Mouse (Mus musculus): ENCODE data around the gene Mrvi1. TPM values are rescaled to one million over a fixed set of nuclear protein-coding genes. Genes with fewer than 3 reads are reported as not detected.
A peak's percentile ranks its signal among the peaks of the same experiment; 100 is the strongest.

Mrvi1 gene
- total and polyA plus RNA-seq, 3 experiments, result 0.11 TPM; not detected in 2

- H3K4me3 ChIP-seq (replicated peaks in 1 of 3; ENCODE audit: low read depth in 2 of 3, low read length in 2 of 3, poor library complexity in 1 of 3), result no peak overlapping the region
- TF ChIP-seq ETS1 (conservative IDR thresholded peaks at IDR 0.05; ENCODE audit: low read depth, low read length), result no peak
- TF ChIP-seq ZNF384 (IDR thresholded peaks at IDR 0.05; ENCODE audit: low read depth, low read length), result no peak
- TF ChIP-seq USF2 (conservative IDR thresholded peaks at IDR 0.05; ENCODE audit: low read depth, low read length), result no peak
- TF ChIP-seq TBP (conservative IDR thresholded peaks at IDR 0.05; ENCODE audit: low read depth, low read length), result no peak
- no peak for TF ChIP-seq POLR2AphosphoS2 (IDR thresholded peaks at IDR 0.05; ENCODE audit: low read depth, low read length)
- TF ChIP-seq MAX (IDR thresholded peaks at IDR 0.05; ENCODE audit: low read length), result no peak
- no peak for TF ChIP-seq CHD2 (IDR thresholded peaks at IDR 0.05; ENCODE audit: low read length)
- no peak overlapping the region for H3K9ac ChIP-seq (ENCODE audit: insufficient read depth, low read depth)
- H3K4me2 ChIP-seq (ENCODE audit: insufficient read depth, low read depth, poor library complexity, severe bottlenecking), result no peak overlapping the region
- in situ Hi-C loops (cut with MboI; ENCODE audit: low pct_ligation_motif_present, low pct_unique_long_range_greater_than_20kb, low sequenced_read_pairs) (loop anchor here (10.0 kb wide), 1 partner anchor 224 kb away; no protein-coding TSS in a partner anchor), dilution Hi-C loops (cut with MboI; ENCODE audit: extremely low pct_ligation_motif_present, extremely low pct_unique_long_range_greater_than_20kb, low sequenced_read_pairs) (no loop called here)
- H3K27me3 ChIP-seq (replicated peaks), result peaks cover 3% of the 10 kb centered on the region
- H3K4me1 ChIP-seq (ENCODE audit: control insufficient read depth in 1 of 2, insufficient read depth in 2 of 2), result peaks cover 0 to 2% of the 10 kb centered on the region in 2 experiments; a peak in 1 of 4 replicates
- no peak for DNase-seq (ENCODE audit: extremely low read depth)
- H3K9me3 ChIP-seq (replicated peaks; ENCODE audit: low read length), result no peaks in the 10 kb centered on the region
- no peak overlapping the region for H3K27ac ChIP-seq (ENCODE audit: insufficient read depth, low read depth)
- no peaks in the 10 kb centered on the region for H3K36me3 ChIP-seq (replicated peaks in 1 of 2; ENCODE audit: control insufficient read depth in 1 of 2, insufficient read depth in 1 of 2, low read length in 1 of 2)
- H3K79me2 ChIP-seq (replicated peaks; ENCODE audit: control insufficient read depth, extremely low read depth, insufficient read depth, poor library complexity, severe bottlenecking), result no peaks in the 10 kb centered on the region
These were observed 33.7 kb downstream of the Mrvi1 start for GRCm38 (mm10) chr7:110948579-110948978.

GRCm38 (mm10) chr7:110947616-110948015 lies 34.6 kb downstream of the Mrvi1 start:
- peaks cover 0 to 2% of the 10 kb centered on the region in 2 experiments; a peak in 1 of 4 replicates for H3K4me1 ChIP-seq (ENCODE audit: control insufficient read depth in 1 of 2, insufficient read depth in 2 of 2)
- no peak overlapping the region for H3K27ac ChIP-seq (ENCODE audit: insufficient read depth, low read depth)
- dilution Hi-C loops (cut with MboI; ENCODE audit: extremely low pct_ligation_motif_present, extremely low pct_unique_long_range_greater_than_20kb, low sequenced_read_pairs), result no loop called here
- in situ Hi-C loops (cut with MboI; ENCODE audit: low pct_ligation_motif_present, low pct_unique_long_range_greater_than_20kb, low sequenced_read_pairs), result loop anchor here (10.0 kb wide), 1 partner anchor 223 kb away; no protein-coding TSS in a partner anchor
- no peak for DNase-seq (ENCODE audit: extremely low read depth)
- no peaks in the 10 kb centered on the region for H3K79me2 ChIP-seq (replicated peaks; ENCODE audit: control insufficient read depth, extremely low read depth, insufficient read depth, poor library complexity, severe bottlenecking)
- TF ChIP-seq E2F4 (IDR thresholded peaks at IDR 0.05; ENCODE audit: insufficient replicate concordance, low read depth, low read length), result no peak
- TF ChIP-seq NRF1 (IDR thresholded peaks at IDR 0.05; ENCODE audit: low read depth, low read length), result no peak
- TF ChIP-seq CTCF (conservative IDR thresholded peaks at IDR 0.05 in 1 of 2, IDR thresholded peaks at IDR 0.05 in 1 of 2; ENCODE audit: low read depth in 2 of 2, low read length in 2 of 2), result no peak
- no peak for TF ChIP-seq GABPA (IDR thresholded peaks at IDR 0.05; ENCODE audit: insufficient replicate concordance, low read depth, low read length)
- TF ChIP-seq ZC3H11A (IDR thresholded peaks at IDR 0.05; ENCODE audit: low read depth, low read length), result no peak
- TF ChIP-seq ZNF384 (IDR thresholded peaks at IDR 0.05; ENCODE audit: low read depth, low read length), result no peak
- TF ChIP-seq ZKSCAN1 (IDR thresholded peaks at IDR 0.05; ENCODE audit: borderline replicate concordance, low read depth, low read length), result no peak
- TF ChIP-seq JUND (conservative IDR thresholded peaks at IDR 0.05; ENCODE audit: low read depth, low read length), result no peak
- TF ChIP-seq RAD21 (IDR thresholded peaks at IDR 0.05; ENCODE audit: low read depth, low read length), result no peak
- H3K9me3 ChIP-seq (replicated peaks; ENCODE audit: low read length), result no peaks in the 10 kb centered on the region
- no peaks in the 10 kb centered on the region for H3K36me3 ChIP-seq (replicated peaks in 1 of 2; ENCODE audit: control insufficient read depth in 1 of 2, insufficient read depth in 1 of 2, low read length in 1 of 2)
- H3K9ac ChIP-seq (ENCODE audit: insufficient read depth, low read depth), result no peak overlapping the region
- H3K27me3 ChIP-seq (replicated peaks), result peaks cover 3% of the 10 kb centered on the region
- peak overlapping the region; percentile 21; the same call in 1 of the 2 replicates for H3K4me2 ChIP-seq (ENCODE audit: insufficient read depth, low read depth, poor library complexity, severe bottlenecking)
- no peak overlapping the region for H3K4me3 ChIP-seq (replicated peaks in 1 of 3; ENCODE audit: low read depth in 2 of 3, low read length in 2 of 3, poor library complexity in 1 of 3)

Measured in CH12.LX (cell line).